Mouse (Mus musculus) gastrocnemius, postnatal 4 days (tissue): Measurements from ENCODE around the gene Tsc1. TPM values are rescaled to one million over a fixed set of nuclear protein-coding genes. Genes with fewer than 3 reads are reported as not detected.

ENCODE experiments used
- DNase-seq, 2 experiments: peaks; one replicate each; pipeline ENCODE4 v3.0.0; 2021 to 2022; ENCODE audit warnings: low spot score in 2 of 2, mixed read lengths in 2 of 2
- microRNA-seq: library from miRNA; unstranded; fragments of <30 nt; microRNA quantifications from one replicate; pipeline ENCODE4 v1.2.0, GENCODE M21; 2021
- total RNA-seq, 2 experiments: library from RNA; stranded (reverse); gene quantifications; 2 replicates each; pipeline ENCODE4 v1.2.3; 2021

Gene Tsc1
- total RNA-seq, 2 experiments from 2014 or later: 21.9 to 22.3 TPM

DNA sequence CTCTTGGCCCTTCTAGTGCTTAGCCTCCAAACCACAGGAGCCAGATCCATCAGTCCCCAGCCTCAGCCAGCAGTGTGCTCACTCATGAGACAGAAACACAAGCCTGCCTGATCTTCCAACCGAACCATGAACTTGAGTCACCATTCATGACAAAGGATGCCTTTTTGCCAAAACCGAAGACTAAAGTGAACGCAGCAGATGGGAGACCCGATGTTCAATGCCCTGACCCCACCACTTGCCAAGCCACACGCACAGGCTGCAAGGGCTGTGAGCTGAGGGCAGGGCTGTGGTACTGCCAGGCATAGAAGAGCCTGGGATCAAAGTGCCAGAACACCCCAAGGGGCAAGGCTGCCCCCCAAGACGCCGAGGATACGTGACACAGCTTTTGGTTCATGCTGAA is 72.0 kb downstream of the Tsc1 start:
- no peak for DNase-seq

GRCm38 (mm10) chr2:28722419-28722818 is 81.4 kb downstream of the Tsc1 start:
- no peak for DNase-seq

- no peak for DNase-seq
Observed at GRCm38 (mm10) chr2:28723912-28724311, 82.9 kb downstream of the Tsc1 start.

- DNase-seq: no peak
Observed at GRCm38 (mm10) chr2:28727786-28728404, 86.9 kb downstream of the Tsc1 start.

DNA sequence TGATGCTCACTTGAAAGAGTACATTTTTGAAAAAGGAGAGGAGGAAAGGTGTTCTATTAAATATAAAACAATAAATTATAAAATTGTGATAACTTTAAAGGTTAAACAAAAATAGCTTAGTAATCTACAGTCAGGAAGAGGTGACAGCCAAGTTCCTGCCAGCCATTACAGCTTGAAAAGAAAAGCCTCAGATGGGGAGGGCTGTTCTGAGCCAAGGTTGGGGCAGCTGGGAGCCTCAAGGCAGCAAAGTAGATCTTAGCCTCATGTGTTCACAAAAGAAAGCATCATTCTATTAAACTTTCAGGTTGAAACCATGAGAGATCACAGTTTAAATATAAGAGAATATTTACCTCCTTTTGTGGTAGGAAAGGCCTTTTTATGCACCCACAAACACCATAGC is 89.6 kb downstream of the Tsc1 start:
- no peak for DNase-seq

- no peak for DNase-seq
Observed at GRCm38 (mm10) chr2:28737112-28737511, 96.1 kb downstream of the Tsc1 start.

DNA sequence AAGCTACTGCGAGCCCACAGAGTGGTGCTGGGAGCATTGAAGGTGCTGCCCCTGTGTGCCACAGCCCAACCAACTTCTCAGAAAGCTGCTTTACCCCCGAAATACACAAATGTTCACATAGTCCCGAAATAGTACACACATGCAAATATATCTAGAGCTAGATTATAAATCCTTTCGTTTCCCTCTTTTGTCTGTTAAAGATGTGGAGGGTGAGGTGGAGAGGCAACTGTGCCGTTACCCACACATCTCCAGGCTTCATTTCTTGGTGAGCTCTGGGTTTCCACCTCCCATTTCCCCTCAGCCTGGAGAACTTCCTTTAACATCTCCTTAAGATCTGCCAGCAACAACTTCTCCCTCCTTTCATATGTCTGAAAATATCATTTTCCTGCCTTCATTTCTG is 99.1 kb downstream of the Tsc1 start:
- DNase-seq: no peak

Small RNA genes within 50 kb of the gene (microRNA-seq; reads per million reads assigned to microRNA genes)
- not detected for gene Gm22824
- gene Mir3088: not detected

Other genes starting within 250 kb of the Tsc1 start
- gene Ppp1r26, start 194.4 kb upstream of the Tsc1 start, total RNA-seq: 1 to 10 TPM; 5.7 to 7.9 TPM
- under 1 TPM in 1 of 2 experiments, not detected in 1; 0.44 TPM for gene 1700007K13Rik, start 174.9 kb upstream of the Tsc1 start, total RNA-seq
- 10 to 100 TPM; 35.6 to 39.2 TPM for gene Mrps2, start 173.2 kb upstream of the Tsc1 start, total RNA-seq
- 1 to 10 TPM; 3.0 to 5.1 TPM for gene Gbgt1, start 144.3 kb upstream of the Tsc1 start, total RNA-seq
- gene Gm10134, start 135.1 kb upstream of the Tsc1 start, total RNA-seq: 1 to 10 TPM; 1.7 to 2.7 TPM
- 10 to 100 TPM; 68.2 to 79.3 TPM for gene Ralgds, start 128.1 kb upstream of the Tsc1 start, total RNA-seq
- gene Cel, start 77.8 kb upstream of the Tsc1 start, total RNA-seq: not detected
- gene Gtf3c5, start 57.5 kb upstream of the Tsc1 start, total RNA-seq: 10 to 100 TPM; 14.8 TPM
- under 1 TPM in 1 of 2 experiments, not detected in 1; 0.60 TPM for gene Gfi1b, start 19.2 kb upstream of the Tsc1 start, total RNA-seq
- gene Spaca9, start 58.5 kb downstream of the Tsc1 start, total RNA-seq: under 1 TPM in 1 of 2 experiments, not detected in 1; 0.88 TPM
- under 1 TPM in 1 of 2 experiments, not detected in 1; 0.23 TPM for gene Ak8, start 58.9 kb downstream of the Tsc1 start, total RNA-seq
- gene Gtf3c4, start 199.1 kb downstream of the Tsc1 start, total RNA-seq: 10 to 100 TPM; 25.1 to 27.1 TPM
- gene Ddx31, start 199.2 kb downstream of the Tsc1 start, total RNA-seq: 1 to 10 TPM; 4.6 to 7.8 TPM